Mouse (Mus musculus) megakaryocyte, embryonic 14.5 days (primary cell): ENCODE data around the gene Tmprss3.

Experiments used
- FLI1 ChIP-seq: IDR thresholded peaks from 2 replicates; pipeline ENCODE4 v1.6.1; 2012; ENCODE audit warnings: low read length, inconsistent platforms, mixed read lengths
- GATA1 ChIP-seq: IDR thresholded peaks from 3 replicates; pipeline ENCODE4 v1.6.1; 2012; ENCODE audit warnings: mixed read lengths, low read length, inconsistent platforms, borderline replicate concordance

GRCm38 (mm10) chr17:31209376-31209930, 10.7 kb upstream of the Tmprss3 start:
- TF ChIP-seq GATA1 (no peak), FLI1 (no peak)
